Mouse (Mus musculus) midbrain, embryonic 12.5 days (tissue): Measurements from ENCODE around the gene Tubb1. TPM values are rescaled to one million over a fixed set of nuclear protein-coding genes. Genes with fewer than 3 reads are reported as not detected.

Experiments
- ATAC-seq: fragments of 200-750 bp; cut with Nextera tagmentation; 2 replicates; pipeline ENCODE4 v1.8.0; 2017; ENCODE audit warnings: low read depth, moderate TSS enrichment, moderate library complexity; ENCODE audit not compliant: low FRiP score
- H3K27ac ChIP-seq: fragments of 300-500 bp; sonication (generic); replicated peaks from 2 replicates; pipeline ENCODE4 v1.5.1; 2016; ENCODE audit warnings: mild to moderate bottlenecking
- H3K27me3 ChIP-seq: fragments of 300-500 bp; sonication (generic); 2 replicates; pipeline ENCODE4 v1.6.1; 2016; ENCODE audit warnings: mild to moderate bottlenecking
- H3K36me3 ChIP-seq: fragments of 300-500 bp; sonication (generic); 2 replicates; pipeline ENCODE4 v1.6.1; 2016
- H3K4me1 ChIP-seq: fragments of 300-500 bp; sonication (generic); 2 replicates; pipeline ENCODE4 v1.6.1; 2016
- H3K4me2 ChIP-seq: fragments of 300-500 bp; sonication (generic); replicated peaks from 2 replicates; pipeline ENCODE4 v1.6.1; 2016; ENCODE audit warnings: mild to moderate bottlenecking, moderate library complexity
- H3K4me3 ChIP-seq: fragments of 300-500 bp; sonication (generic); 2 replicates; pipeline ENCODE4 v1.5.1; 2016; ENCODE audit warnings: mild to moderate bottlenecking
- H3K9ac ChIP-seq: fragments of 300-500 bp; sonication (generic); replicated peaks from 2 replicates; pipeline ENCODE4 v1.6.1; 2016; ENCODE audit warnings: mild to moderate bottlenecking, moderate library complexity
- H3K9me3 ChIP-seq: fragments of 300-500 bp; sonication (generic); 2 replicates; pipeline ENCODE4 v1.6.1; 2016; ENCODE audit warnings: mild to moderate bottlenecking
- WGBS: fragments of 180-500 bp; shearing (Covaris S2); methylation state at CpG from one replicate; pipeline ENCODE4 v1.1.7; 2016; 5-methylcytosine and 5-hydroxymethylcytosine counted together
- polyA plus RNA-seq: library from polyadenylated mRNA; unstranded; fragments of >200 nt; fragmentation: Nextera tagmentation; extraction: Ambion mirVana; gene quantifications from 2 replicates; pipeline ENCODE4 v1.2.1, GENCODE M21; 2016

Tubb1 gene
- polyA plus RNA-seq, 1 experiment from 2014 or later = 3.0 TPM

- 45% methylated on average over 7 of the region's 7 CpGs for WGBS
- H3K4me2 ChIP-seq = no peak overlapping the region
- no peaks in the 10 kb centered on the region; the same call in 1 of the 2 replicates for H3K27me3 ChIP-seq
- H3K4me3 ChIP-seq = no peak overlapping the region
- H3K9me3 ChIP-seq = no peaks in the 10 kb centered on the region
- H3K36me3 ChIP-seq = no peaks in the 10 kb centered on the region
- no peak overlapping the region for H3K27ac ChIP-seq
- peak; percentile 27; the same call in 1 of the 2 replicates for ATAC-seq
- peaks cover 4% of the 10 kb centered on the region; the same call in 1 of the 2 replicates for H3K4me1 ChIP-seq
- no peak overlapping the region for H3K9ac ChIP-seq
Observed at GRCm38 (mm10) chr2:174446492-174446891, 4.0 kb upstream of the Tubb1 start.

- Histone ChIP-seq H3K4me1 (peaks cover 4% of the 10 kb centered on the region; the same call in 1 of the 2 replicates), H3K4me3 (no peak overlapping the region), H3K36me3 (no peaks in the 10 kb centered on the region), H3K9ac (no peak overlapping the region), H3K4me2 (no peak overlapping the region), H3K27ac (no peak overlapping the region), H3K9me3 (no peaks in the 10 kb centered on the region), H3K27me3 (no peaks in the 10 kb centered on the region; the same call in 1 of the 2 replicates)
- WGBS = 52% methylated on average over 8 of the region's 8 CpGs
- peak; percentile 53 for ATAC-seq
Observed at GRCm38 (mm10) chr2:174446905-174447304, 3.6 kb upstream of the Tubb1 start.

- H3K36me3 ChIP-seq = no peaks in the 10 kb centered on the region
- no peak for ATAC-seq
- no peak overlapping the region for H3K9ac ChIP-seq
- H3K4me3 ChIP-seq = no peak overlapping the region
- H3K4me1 ChIP-seq = peaks cover 4% of the 10 kb centered on the region; the same call in 1 of the 2 replicates
- no peaks in the 10 kb centered on the region for H3K9me3 ChIP-seq
- H3K27me3 ChIP-seq = no peaks in the 10 kb centered on the region
- no peak overlapping the region for H3K27ac ChIP-seq
- H3K4me2 ChIP-seq = no peak overlapping the region
- WGBS = 87% methylated on average over 4 of the region's 4 CpGs
Observed at GRCm38 (mm10) chr2:174448405-174448804, 2.1 kb upstream of the Tubb1 start.

- no peak overlapping the region for H3K4me2 ChIP-seq
- no peaks in the 10 kb centered on the region for H3K36me3 ChIP-seq
- 77% methylated on average over 7 of the region's 7 CpGs for WGBS
- no peak overlapping the region for H3K4me3 ChIP-seq
- H3K27me3 ChIP-seq = no peaks in the 10 kb centered on the region
- H3K9me3 ChIP-seq = no peaks in the 10 kb centered on the region
- no peaks in the 10 kb centered on the region for H3K4me1 ChIP-seq
- no peak overlapping the region for H3K27ac ChIP-seq
- no peak for ATAC-seq
- H3K9ac ChIP-seq = no peak overlapping the region
Observed at GRCm38 (mm10) chr2:174453681-174454080, 3.2 kb downstream of the Tubb1 start.

GRCm38 (mm10) chr2:174459365-174459764, 8.9 kb downstream of the Tubb1 start:
- H3K4me1 ChIP-seq = peaks cover 12% of the 10 kb centered on the region
- no peaks in the 10 kb centered on the region for H3K27me3 ChIP-seq
- 55% methylated on average over 2 of the region's 2 CpGs for WGBS

GRCm38 (mm10) chr2:174463370-174463769, 12.9 kb downstream of the Tubb1 start:
- WGBS = 48% methylated on average over 10 of the region's 10 CpGs
- 0 out of 2 replicates have a peak overlapping the region, but pooled peaks have one; percentile 52 for H3K27ac ChIP-seq

More at GRCm38 (mm10) chr2:174459365-174459764, 8.9 kb downstream of the Tubb1 start:
- H3K27ac ChIP-seq = no peak overlapping the region
- no peak overlapping the region for H3K9ac ChIP-seq
- H3K4me3 ChIP-seq = no peak overlapping the region
- no peak for ATAC-seq
- no peak overlapping the region for H3K4me2 ChIP-seq
- peaks cover 28% of the 10 kb centered on the region for H3K36me3 ChIP-seq
- H3K9me3 ChIP-seq = no peaks in the 10 kb centered on the region

GRCm38 (mm10) chr2:174463789-174464523, 13.5 kb downstream of the Tubb1 start, which contains the start of gene Atp5e:
Gene Atp5e, minus strand, starts transcription at chr2:174464105.
- peaks cover 60% of the 10 kb centered on the region for H3K36me3 ChIP-seq

More at GRCm38 (mm10) chr2:174463370-174463769, 12.9 kb downstream of the Tubb1 start:
- peak; percentile 24 for ATAC-seq
- Histone ChIP-seq H3K4me2 (peak overlapping the region; percentile 94), H3K4me3 (peak overlapping the region; percentile 73), H3K36me3 (peaks cover 55% of the 10 kb centered on the region), H3K27me3 (no peaks in the 10 kb centered on the region), H3K9ac (peak overlapping the region; percentile 74), H3K4me1 (peaks cover 12% of the 10 kb centered on the region), H3K9me3 (no peaks in the 10 kb centered on the region)

GRCm38 (mm10) chr2:174470333-174470732, 19.8 kb downstream of the Tubb1 start:
- no peak overlapping the region for H3K27ac ChIP-seq
- ATAC-seq = no peak
- H3K4me1 ChIP-seq = peaks cover 11% of the 10 kb centered on the region
- peaks cover 30% of the 10 kb centered on the region for H3K36me3 ChIP-seq
- H3K9me3 ChIP-seq = no peaks in the 10 kb centered on the region
- no peaks in the 10 kb centered on the region for H3K27me3 ChIP-seq
- 92% methylated on average over 4 of the region's 4 CpGs for WGBS
- no peak overlapping the region for H3K4me3 ChIP-seq
- H3K9ac ChIP-seq = no peak overlapping the region
- H3K4me2 ChIP-seq = no peak overlapping the region

More at GRCm38 (mm10) chr2:174463789-174464523, 13.5 kb downstream of the Tubb1 start, which contains the start of gene Atp5e:
- Histone ChIP-seq H3K4me1 (peaks cover 12% of the 10 kb centered on the region), H3K4me3 (peak within 1 kb of the TSS; percentile 73), H3K27ac (peak within 1 kb of the TSS; percentile 52), H3K9ac (peak within 1 kb of the TSS; percentile 74), H3K9me3 (no peaks in the 10 kb centered on the region), H3K27me3 (no peaks in the 10 kb centered on the region), H3K4me2 (peak within 1 kb of the TSS; percentile 94)
- peak; percentile 100 for ATAC-seq
- 3% methylated on average over 48 of the region's 48 CpGs for WGBS

- Histone ChIP-seq H3K36me3 (peaks cover 25% of the 10 kb centered on the region), H3K4me3 (no peak overlapping the region), H3K27me3 (no peaks in the 10 kb centered on the region), H3K9ac (no peak overlapping the region), H3K9me3 (no peaks in the 10 kb centered on the region), H3K4me2 (no peak overlapping the region), H3K4me1 (peaks cover 11% of the 10 kb centered on the region), H3K27ac (no peak overlapping the region)
- ATAC-seq = no peak
- WGBS = 96% methylated on average over 7 of the region's 7 CpGs
Observed at GRCm38 (mm10) chr2:174470786-174471405, 20.4 kb downstream of the Tubb1 start.

GRCm38 (mm10) chr2:174472407-174472806, 21.9 kb downstream of the Tubb1 start:
- Histone ChIP-seq H3K9me3 (no peaks in the 10 kb centered on the region), H3K27me3 (no peaks in the 10 kb centered on the region), H3K9ac (peak overlapping the region; percentile 78), H3K27ac (peak overlapping the region; percentile 60), H3K4me1 (peaks cover 11% of the 10 kb centered on the region), H3K4me2 (peak overlapping the region; percentile 73), H3K36me3 (peaks cover 11% of the 10 kb centered on the region; the same call in 1 of the 2 replicates), H3K4me3 (peak overlapping the region; percentile 80)
- ATAC-seq = no peak; the same call in 1 of the 2 replicates
- WGBS = 8% methylated on average over 29 of the region's 30 CpGs

- peaks cover 8% of the 10 kb centered on the region; the same call in 1 of the 2 replicates for H3K36me3 ChIP-seq
- peaks cover 11% of the 10 kb centered on the region for H3K4me1 ChIP-seq
- peak; percentile 97 for ATAC-seq
- WGBS = 2% methylated on average over 47 of the region's 53 CpGs
- H3K4me3 ChIP-seq = peak within 1 kb of the TSS; percentile 80
- peak within 1 kb of the TSS; percentile 73 for H3K4me2 ChIP-seq
- H3K27ac ChIP-seq = peak within 1 kb of the TSS; percentile 60
- H3K9ac ChIP-seq = peak within 1 kb of the TSS; percentile 78
- H3K9me3 ChIP-seq = no peaks in the 10 kb centered on the region
- no peaks in the 10 kb centered on the region for H3K27me3 ChIP-seq
Observed at GRCm38 (mm10) chr2:174472818-174473549, 22.5 kb downstream of the Tubb1 start, which contains the start of gene Prelid3b. Gene Prelid3b, minus strand, starts transcription at chr2:174473081.
